Mouse (Mus musculus): ENCODE measurements around the gene Zic2.

Gene Zic2

GRCm38 (mm10) chr14:122511519-122511918 lies 36.3 kb downstream of the Zic2 start:
- no peak for DNase-seq

- no peak for DNase-seq
Measured at GRCm38 (mm10) chr14:122513511-122514036, 38.3 kb downstream of the Zic2 start.

- no peak for DNase-seq
Measured at GRCm38 (mm10) chr14:122528475-122528874, 53.2 kb downstream of the Zic2 start.
